Mouse (Mus musculus): ENCODE measurements at regions not wholly inside any gene's neighbourhood (a gene's known extent, or its start where the extent isn't known, plus 50 kb on each side); places are given as distances from the start of the nearest gene placed in this dataset.

DNA sequence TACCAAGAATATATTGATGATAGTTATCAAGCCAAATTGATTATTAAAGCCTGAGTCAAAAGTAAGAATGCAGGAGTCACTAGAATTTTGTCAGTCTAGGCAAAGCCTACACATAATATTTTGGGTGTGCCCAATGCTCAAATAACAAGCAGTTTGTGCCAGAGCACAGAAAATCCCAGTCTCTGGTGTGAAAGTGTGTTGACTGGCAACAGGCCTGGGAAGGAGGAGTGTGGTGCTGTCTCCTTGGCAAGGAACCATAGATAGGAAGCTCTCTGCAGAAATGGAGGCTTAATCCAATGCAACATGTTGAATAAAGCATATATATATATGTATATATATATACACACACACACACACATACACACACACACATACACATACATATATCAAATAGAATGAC is 376.6 kb upstream of the Runx1 start:
- no peaks in the 10 kb centered on the region for H3K4me1 ChIP-seq
- H3K27me3 ChIP-seq: no peaks in the 10 kb centered on the region
- no peak overlapping the region for H3K4me2 ChIP-seq
- H3K27ac ChIP-seq: no peak overlapping the region
- H3K4me3 ChIP-seq: no peak overlapping the region
- H3K9ac ChIP-seq: no peak overlapping the region
- ATAC-seq (ENCODE audit: insufficient number of reproducible peaks, insufficient read depth, low FRiP score, low TSS enrichment, low read depth): no peak
- no peaks in the 10 kb centered on the region for H3K36me3 ChIP-seq
- no peaks in the 10 kb centered on the region for H3K9me3 ChIP-seq

DNA sequence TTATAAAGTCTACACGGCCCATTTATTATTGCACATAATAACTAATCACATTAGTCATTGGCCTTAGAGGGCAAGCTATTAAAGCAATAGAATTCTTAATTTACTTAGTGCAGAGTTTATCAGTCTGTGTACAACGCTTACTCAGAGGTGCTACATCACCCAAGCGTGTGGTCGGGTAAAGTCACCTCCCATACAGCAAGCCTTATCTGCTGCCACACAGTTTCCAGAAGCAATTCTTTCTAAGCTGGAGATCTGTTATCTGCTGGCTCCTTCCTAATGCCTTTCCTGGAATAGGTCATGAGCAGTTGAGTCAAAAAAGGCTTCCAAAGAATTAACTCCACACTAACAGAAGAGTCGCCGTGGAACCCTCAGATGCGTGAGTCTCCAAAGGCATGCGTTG is 371.4 kb upstream of the Runx1 start:
- Histone ChIP-seq H3K4me1 (no peaks in the 10 kb centered on the region), H3K4me2 (no peak overlapping the region), H3K9me3 (no peaks in the 10 kb centered on the region), H3K4me3 (no peak overlapping the region), H3K36me3 (no peaks in the 10 kb centered on the region), H3K27me3 (no peaks in the 10 kb centered on the region), H3K27ac (no peak overlapping the region), H3K9ac (no peak overlapping the region)
- 85% methylated on average over 8 of the region's 8 CpGs for WGBS
- no peak for ATAC-seq (ENCODE audit: insufficient number of reproducible peaks, insufficient read depth, low FRiP score, low TSS enrichment, low read depth)

- 66% methylated on average over 7 of the region's 7 CpGs for WGBS
Observed at GRCm38 (mm10) chr16:93193921-93194481, 368.1 kb upstream of the Runx1 start.

GRCm38 (mm10) chr16:93193263-93193662 is 367.3 kb upstream of the Runx1 start:
- Histone ChIP-seq H3K27ac (no peak overlapping the region), H3K4me1 (peaks cover 4% of the 10 kb centered on the region; the same call in 1 of the 2 replicates), H3K27me3 (no peaks in the 10 kb centered on the region), H3K9ac (no peak overlapping the region), H3K4me2 (no peak overlapping the region), H3K4me3 (no peak overlapping the region), H3K36me3 (no peaks in the 10 kb centered on the region), H3K9me3 (no peaks in the 10 kb centered on the region)
- ATAC-seq (ENCODE audit: insufficient number of reproducible peaks, insufficient read depth, low FRiP score, low TSS enrichment, low read depth): no peak
- WGBS: 76% methylated on average over 6 of the region's 6 CpGs

More at GRCm38 (mm10) chr16:93193921-93194481, 368.1 kb upstream of the Runx1 start:
- Histone ChIP-seq H3K4me3 (no peak overlapping the region), H3K4me1 (peaks cover 4% of the 10 kb centered on the region; the same call in 1 of the 2 replicates), H3K27ac (no peak overlapping the region), H3K27me3 (no peaks in the 10 kb centered on the region), H3K4me2 (no peak overlapping the region), H3K9me3 (no peaks in the 10 kb centered on the region), H3K36me3 (no peaks in the 10 kb centered on the region), H3K9ac (no peak overlapping the region)
- no peak for ATAC-seq (ENCODE audit: insufficient number of reproducible peaks, insufficient read depth, low FRiP score, low TSS enrichment, low read depth)

DNA sequence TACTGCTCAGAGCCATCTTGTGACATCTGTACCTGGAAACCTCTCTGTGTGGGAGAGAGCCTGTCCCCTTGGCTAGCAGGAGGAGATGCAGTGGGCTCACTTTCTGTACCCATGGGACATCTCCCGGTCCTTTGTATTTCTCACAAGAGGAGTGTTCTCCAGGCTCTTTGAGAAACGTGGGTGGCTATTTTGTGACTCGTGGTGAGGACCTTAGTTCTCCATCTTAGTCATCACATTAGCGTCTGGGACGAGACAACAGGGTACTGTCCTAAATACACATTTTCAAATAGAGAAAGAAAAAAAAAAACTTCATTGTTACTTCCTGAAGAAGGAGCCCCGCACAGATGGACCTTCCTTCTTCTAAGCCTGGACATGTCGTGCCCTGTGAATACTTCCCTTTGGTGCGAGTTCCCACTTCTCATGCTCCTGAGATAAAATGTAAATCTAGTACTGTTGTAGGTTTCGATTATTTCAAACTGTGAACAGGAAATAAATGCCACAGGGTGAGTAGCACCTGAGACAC is 366.8 kb upstream of the Runx1 start:
- no peaks in the 10 kb centered on the region for H3K36me3 ChIP-seq
- no peak overlapping the region for H3K4me2 ChIP-seq
- H3K4me3 ChIP-seq: no peak overlapping the region

DNA sequence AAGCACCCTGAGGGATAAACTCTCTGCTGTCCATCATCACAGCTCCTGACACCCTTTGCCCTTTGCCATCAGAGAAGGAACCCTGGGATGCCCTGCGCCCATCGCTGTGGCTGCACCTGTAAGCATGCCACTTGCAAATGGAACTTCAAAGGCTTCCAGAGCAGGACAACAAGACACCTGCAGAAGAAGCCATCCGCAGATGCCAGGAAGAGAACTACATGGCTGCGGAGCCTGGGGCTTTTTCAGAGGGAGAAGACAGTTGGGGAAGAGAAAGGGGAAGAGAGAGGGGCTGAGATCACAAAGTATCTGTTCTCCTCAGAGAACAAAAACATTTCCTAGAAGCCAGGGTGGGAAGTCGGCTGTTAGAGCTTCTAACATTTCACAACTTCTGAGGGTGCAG is 365.2 kb upstream of the Runx1 start:
- Histone ChIP-seq H3K27ac (no peak overlapping the region), H3K9me3 (no peaks in the 10 kb centered on the region), H3K4me2 (no peak overlapping the region), H3K4me1 (peaks cover 4% of the 10 kb centered on the region; the same call in 1 of the 2 replicates), H3K27me3 (no peaks in the 10 kb centered on the region), H3K4me3 (no peak overlapping the region), H3K9ac (no peak overlapping the region), H3K36me3 (no peaks in the 10 kb centered on the region)
- no peak for ATAC-seq (ENCODE audit: insufficient number of reproducible peaks, insufficient read depth, low FRiP score, low TSS enrichment, low read depth)
- WGBS: 82% methylated on average over 5 of the region's 5 CpGs

More for the DNA sequence above, 366.8 kb upstream of the Runx1 start:
- H3K27ac ChIP-seq: no peak overlapping the region
- no peak overlapping the region for H3K9ac ChIP-seq
- 86% methylated on average over 9 of the region's 9 CpGs for WGBS
- no peaks in the 10 kb centered on the region for H3K9me3 ChIP-seq
- H3K27me3 ChIP-seq: no peaks in the 10 kb centered on the region
- no peak for ATAC-seq (ENCODE audit: insufficient number of reproducible peaks, insufficient read depth, low FRiP score, low TSS enrichment, low read depth)
- H3K4me1 ChIP-seq: peaks cover 4% of the 10 kb centered on the region; the same call in 1 of the 2 replicates

- Histone ChIP-seq H3K36me3 (no peaks in the 10 kb centered on the region), H3K9me3 (no peaks in the 10 kb centered on the region), H3K9ac (no peak overlapping the region), H3K4me1 (peaks cover 4% of the 10 kb centered on the region; the same call in 1 of the 2 replicates), H3K4me2 (no peak overlapping the region), H3K27ac (no peak overlapping the region), H3K4me3 (no peak overlapping the region), H3K27me3 (no peaks in the 10 kb centered on the region)
- WGBS: 68% methylated on average over 3 of the region's 3 CpGs
- no peak for ATAC-seq (ENCODE audit: insufficient number of reproducible peaks, insufficient read depth, low FRiP score, low TSS enrichment, low read depth)
Observed at GRCm38 (mm10) chr16:93190301-93190700, 364.4 kb upstream of the Runx1 start.

DNA sequence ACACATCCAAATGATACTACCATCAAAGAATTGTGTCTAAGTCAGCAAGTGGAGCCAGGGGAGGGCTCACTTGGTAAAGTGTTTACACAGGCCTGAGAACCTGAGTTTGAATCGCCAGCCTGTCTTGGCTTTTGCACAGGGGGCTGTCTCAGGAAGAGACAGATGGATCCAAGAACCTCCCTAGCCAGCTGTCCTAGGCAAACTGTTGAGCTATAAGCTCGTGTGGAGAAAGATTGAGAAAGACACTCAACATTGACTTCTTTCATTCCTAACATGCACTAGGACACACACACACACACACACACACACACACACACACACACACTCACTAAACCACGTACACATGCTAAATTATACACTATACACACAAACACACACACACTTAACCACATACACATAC is 363.9 kb upstream of the Runx1 start:
- Histone ChIP-seq H3K36me3 (no peaks in the 10 kb centered on the region), H3K27me3 (no peaks in the 10 kb centered on the region), H3K4me1 (peaks cover 4% of the 10 kb centered on the region; the same call in 1 of the 2 replicates), H3K9ac (no peak overlapping the region), H3K4me3 (no peak overlapping the region), H3K9me3 (no peaks in the 10 kb centered on the region), H3K27ac (no peak overlapping the region), H3K4me2 (no peak overlapping the region)
- 70% methylated on average over 3 of the region's 3 CpGs for WGBS
- no peak for ATAC-seq (ENCODE audit: insufficient number of reproducible peaks, insufficient read depth, low FRiP score, low TSS enrichment, low read depth)

GRCm38 (mm10) chr16:93189412-93189811 is 363.5 kb upstream of the Runx1 start:
- Histone ChIP-seq H3K27ac (no peak overlapping the region), H3K9ac (no peak overlapping the region), H3K4me3 (no peak overlapping the region), H3K27me3 (no peaks in the 10 kb centered on the region), H3K9me3 (no peaks in the 10 kb centered on the region), H3K4me2 (no peak overlapping the region), H3K4me1 (peaks cover 4% of the 10 kb centered on the region; the same call in 1 of the 2 replicates), H3K36me3 (no peaks in the 10 kb centered on the region)
- ATAC-seq (ENCODE audit: insufficient number of reproducible peaks, insufficient read depth, low FRiP score, low TSS enrichment, low read depth): no peak
- 87% methylated on average over 5 of the region's 5 CpGs for WGBS

DNA sequence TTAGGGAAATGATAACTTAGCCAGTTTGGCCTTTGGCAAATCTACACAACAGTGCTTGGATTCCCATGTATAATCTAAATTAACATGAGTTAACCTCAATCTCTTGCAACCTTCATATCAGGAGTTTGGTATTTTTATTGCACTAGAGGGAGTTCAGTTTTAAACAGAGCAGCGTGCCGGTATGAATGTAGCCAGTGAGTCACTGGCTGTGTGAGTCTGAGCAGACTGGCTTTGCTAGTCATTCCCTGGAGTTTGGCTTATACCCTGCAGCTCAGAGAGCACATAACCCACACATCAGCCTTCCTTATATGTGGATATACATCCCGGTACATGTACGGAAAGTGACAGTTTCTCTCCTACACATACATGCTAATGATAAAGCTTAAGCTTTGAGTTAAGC is 360.6 kb upstream of the Runx1 start:
- Histone ChIP-seq H3K4me3 (no peak overlapping the region), H3K27ac (no peak overlapping the region), H3K9me3 (no peaks in the 10 kb centered on the region), H3K36me3 (no peaks in the 10 kb centered on the region), H3K27me3 (no peaks in the 10 kb centered on the region), H3K4me2 (no peak overlapping the region), H3K4me1 (peaks cover 4% of the 10 kb centered on the region; the same call in 1 of the 2 replicates), H3K9ac (no peak overlapping the region)
- 93% methylated on average over 4 of the region's 4 CpGs for WGBS
- ATAC-seq (ENCODE audit: insufficient number of reproducible peaks, insufficient read depth, low FRiP score, low TSS enrichment, low read depth): no peak

DNA sequence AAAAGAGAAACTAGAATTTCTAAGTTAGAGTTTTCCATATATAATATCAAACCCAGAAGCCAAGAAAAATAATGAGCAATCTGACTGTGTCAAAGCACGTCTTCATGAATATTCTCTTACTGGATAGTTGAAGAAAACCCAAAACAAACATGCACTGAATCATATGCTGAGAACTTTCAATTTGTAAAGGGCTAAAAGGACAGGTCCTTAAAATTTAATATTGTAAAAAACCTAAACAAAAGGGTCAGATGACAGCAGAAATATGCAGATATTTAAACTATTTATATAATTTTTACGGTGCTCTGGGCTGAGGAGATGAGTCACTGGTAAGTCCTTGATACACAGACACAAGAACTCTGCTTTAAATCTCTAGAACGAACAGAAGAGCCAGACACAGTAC is 356.7 kb upstream of the Runx1 start:
- no peak overlapping the region for H3K27ac ChIP-seq
- H3K36me3 ChIP-seq: no peaks in the 10 kb centered on the region
- WGBS: 59% methylated on average over 3 of the region's 3 CpGs
- H3K9ac ChIP-seq: no peak overlapping the region
- no peak overlapping the region for H3K4me2 ChIP-seq
- no peaks in the 10 kb centered on the region for H3K27me3 ChIP-seq
- no peaks in the 10 kb centered on the region for H3K4me1 ChIP-seq
- no peak overlapping the region for H3K4me3 ChIP-seq
- no peaks in the 10 kb centered on the region for H3K9me3 ChIP-seq
- no peak for ATAC-seq (ENCODE audit: insufficient number of reproducible peaks, insufficient read depth, low FRiP score, low TSS enrichment, low read depth)

DNA sequence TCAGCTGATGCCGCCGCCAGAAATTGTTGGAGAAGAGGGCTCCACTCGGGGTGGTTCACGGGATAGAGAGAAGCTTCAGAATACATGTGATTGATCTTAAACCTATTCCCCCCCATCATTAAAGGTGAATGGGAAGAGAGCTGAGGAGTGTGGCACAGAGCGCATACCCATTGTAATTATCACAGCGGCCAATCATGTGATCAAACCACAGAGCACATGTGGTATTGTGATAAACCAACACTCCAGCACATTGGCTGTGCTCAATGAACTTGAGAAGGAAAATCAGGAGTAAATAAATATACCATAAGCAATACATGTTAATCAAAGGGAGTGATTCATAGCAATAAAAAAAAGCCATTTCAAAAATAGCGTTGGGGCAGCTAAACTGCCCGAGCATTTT is 355.5 kb upstream of the Runx1 start:
- H3K4me3 ChIP-seq: no peak overlapping the region
- H3K27ac ChIP-seq: no peak overlapping the region
- no peaks in the 10 kb centered on the region for H3K36me3 ChIP-seq
- no peaks in the 10 kb centered on the region for H3K27me3 ChIP-seq
- no peaks in the 10 kb centered on the region for H3K4me1 ChIP-seq
- WGBS: 91% methylated on average over 8 of the region's 8 CpGs
- H3K9me3 ChIP-seq: no peaks in the 10 kb centered on the region
- H3K4me2 ChIP-seq: no peak overlapping the region
- no peak for ATAC-seq (ENCODE audit: insufficient number of reproducible peaks, insufficient read depth, low FRiP score, low TSS enrichment, low read depth)
- H3K9ac ChIP-seq: no peak overlapping the region
